Mouse (Mus musculus) intestine, postnatal 0 days (tissue): Measurements from ENCODE around the gene 4932438A13Rik. TPM values are rescaled to one million over a fixed set of nuclear protein-coding genes. Genes with fewer than 3 reads are reported as not detected.

Experiments used
- ATAC-seq: fragments of 200-750 bp; cut with Nextera tagmentation; 2 replicates; pipeline ENCODE4 v1.8.0; 2017; ENCODE audit warnings: mild to moderate bottlenecking, moderate TSS enrichment, moderate library complexity
- H3K27ac ChIP-seq: fragments of 300-500 bp; sonication (generic); 2 replicates; pipeline ENCODE4 v1.5.1; 2014; ENCODE audit warnings: mild to moderate bottlenecking, low read depth, low read length, moderate library complexity
- H3K27me3 ChIP-seq: fragments of 300-500 bp; sonication (generic); replicated peaks from 2 replicates; pipeline ENCODE4 v1.6.1; 2014; ENCODE audit warnings: low read length, mixed read lengths; ENCODE audit not compliant: control insufficient read depth, insufficient read depth
- H3K36me3 ChIP-seq: fragments of 300-500 bp; sonication (generic); 2 replicates; pipeline ENCODE4 v1.6.1; 2014; ENCODE audit warnings: mild to moderate bottlenecking, moderate library complexity; ENCODE audit not compliant: control insufficient read depth, insufficient read depth
- H3K4me1 ChIP-seq: fragments of 300-500 bp; sonication (generic); replicated peaks from 2 replicates; pipeline ENCODE4 v1.6.1; 2014; ENCODE audit warnings: antibody characterized with exemption, low read length, mixed read lengths; ENCODE audit not compliant: control insufficient read depth, insufficient read depth
- H3K4me2 ChIP-seq: fragments of 300-500 bp; sonication (generic); replicated peaks from 2 replicates; pipeline ENCODE4 v1.6.1; 2014; ENCODE audit warnings: low read depth, mild to moderate bottlenecking, moderate library complexity
- H3K4me3 ChIP-seq: fragments of 300-500 bp; sonication (generic); 2 replicates; pipeline ENCODE4 v1.5.1; 2014; ENCODE audit warnings: low read depth, low read length
- H3K9ac ChIP-seq: fragments of 300-500 bp; sonication (generic); 2 replicates; pipeline ENCODE4 v1.6.1; 2014; ENCODE audit warnings: mild to moderate bottlenecking, low read depth, low read length
- H3K9me3 ChIP-seq: fragments of 300-500 bp; sonication (generic); 2 replicates; pipeline ENCODE4 v1.6.1; 2016; ENCODE audit warnings: mixed run types; ENCODE audit not compliant: control insufficient read depth
- CTCF ChIP-seq: sonication (generic); IDR thresholded peaks from 2 replicates; pipeline ENCODE4 v1.5.1; 2016; ENCODE audit warnings: low read depth, mild to moderate bottlenecking, control low read depth, antibody characterized with exemption, moderate library complexity
- WGBS: fragments of 180-500 bp; shearing (Covaris S2); extraction: QIAGEN DNeasy Blood & Tissue Kit; methylation state at CpG from one replicate; pipeline ENCODE4 v1.1.7; 2014; 5-methylcytosine and 5-hydroxymethylcytosine counted together
- polyA plus RNA-seq: library from polyadenylated mRNA; unstranded; fragments of >200 nt; fragmentation: Nextera tagmentation; extraction: Ambion mirVana; gene quantifications from 2 replicates; pipeline ENCODE4 v1.2.1, GENCODE M21; 2015

Gene 4932438A13Rik
- polyA plus RNA-seq, 1 experiment from 2014 or later = 28.5 TPM

GRCm38 (mm10) chr3:37037979-37038378 lies 175.1 kb downstream of the 4932438A13Rik start:
- no peaks in the 10 kb centered on the region for H3K9me3 ChIP-seq
- no peak overlapping the region for H3K9ac ChIP-seq
- WGBS = 86% methylated on average over 2 of the region's 2 CpGs

GRCm38 (mm10) chr3:37039811-37040210 lies 176.9 kb downstream of the 4932438A13Rik start:
- Histone ChIP-seq H3K36me3 (peaks cover 62% of the 10 kb centered on the region), H3K9ac (no peak overlapping the region), H3K27me3 (no peaks in the 10 kb centered on the region), H3K27ac (no peak overlapping the region), H3K4me1 (no peaks in the 10 kb centered on the region), H3K4me3 (no peak overlapping the region), H3K9me3 (no peaks in the 10 kb centered on the region), H3K4me2 (no peak overlapping the region)
- no peak for TF ChIP-seq CTCF
- ATAC-seq = no peak

More at GRCm38 (mm10) chr3:37037979-37038378, 175.1 kb downstream of the 4932438A13Rik start:
- no peak overlapping the region for H3K4me2 ChIP-seq
- TF ChIP-seq CTCF = no peak
- no peak overlapping the region for H3K27ac ChIP-seq
- no peak for ATAC-seq
- peaks cover 49% of the 10 kb centered on the region for H3K36me3 ChIP-seq
- H3K27me3 ChIP-seq = no peaks in the 10 kb centered on the region
- H3K4me1 ChIP-seq = no peaks in the 10 kb centered on the region
- H3K4me3 ChIP-seq = no peak overlapping the region

GRCm38 (mm10) chr3:37051491-37051890 lies 188.6 kb downstream of the 4932438A13Rik start:
- no peak for ATAC-seq
- H3K27me3 ChIP-seq = no peaks in the 10 kb centered on the region
- WGBS = 96% methylated on average over 1 of the region's 1 CpGs
- H3K4me3 ChIP-seq = no peak overlapping the region
- no peak overlapping the region for H3K27ac ChIP-seq
- H3K9me3 ChIP-seq = no peaks in the 10 kb centered on the region
- no peak overlapping the region for H3K4me2 ChIP-seq
- H3K36me3 ChIP-seq = peaks cover 21% of the 10 kb centered on the region
- no peaks in the 10 kb centered on the region for H3K4me1 ChIP-seq
- no peak for TF ChIP-seq CTCF
- H3K9ac ChIP-seq = no peak overlapping the region

- H3K4me1 ChIP-seq = no peaks in the 10 kb centered on the region
- peak within 1 kb of the TSS; percentile 47 for H3K4me2 ChIP-seq
- peak within 1 kb of the TSS; percentile 21; the same call in 1 of the 2 replicates for H3K4me3 ChIP-seq
- no peak within 1 kb of the TSS for H3K27ac ChIP-seq
- 0 out of 2 replicates have a peak, but pooled peaks have one; percentile 16 for ATAC-seq
- H3K36me3 ChIP-seq = no peaks in the 10 kb centered on the region
- H3K9me3 ChIP-seq = no peaks in the 10 kb centered on the region
- WGBS = 64% methylated on average over 39 of the region's 39 CpGs
- H3K27me3 ChIP-seq = no peaks in the 10 kb centered on the region
- H3K9ac ChIP-seq = no peak within 1 kb of the TSS
- no peak for TF ChIP-seq CTCF
These were observed 200.5 kb downstream of the 4932438A13Rik start, which contains the start of gene Adad1 for GRCm38 (mm10) chr3:37063406-37063805. Gene Adad1, plus strand, starts transcription at chr3:37063527.

- ATAC-seq = no peak
- Histone ChIP-seq H3K4me3 (no peak overlapping the region), H3K4me1 (no peaks in the 10 kb centered on the region), H3K27ac (no peak overlapping the region), H3K4me2 (no peak overlapping the region), H3K27me3 (no peaks in the 10 kb centered on the region), H3K9ac (no peak overlapping the region), H3K9me3 (no peaks in the 10 kb centered on the region), H3K36me3 (no peaks in the 10 kb centered on the region)
- TF ChIP-seq CTCF = peak; percentile 69
These were observed 210.3 kb downstream of the 4932438A13Rik start for GRCm38 (mm10) chr3:37073211-37073610.

GRCm38 (mm10) chr3:37084860-37085259 lies 222.0 kb downstream of the 4932438A13Rik start:
- Histone ChIP-seq H3K9me3 (no peaks in the 10 kb centered on the region), H3K4me3 (no peak overlapping the region), H3K4me1 (no peaks in the 10 kb centered on the region), H3K27ac (no peak overlapping the region), H3K9ac (no peak overlapping the region), H3K36me3 (no peaks in the 10 kb centered on the region), H3K27me3 (no peaks in the 10 kb centered on the region), H3K4me2 (no peak overlapping the region)
- WGBS = 53% methylated on average over 4 of the region's 4 CpGs
- ATAC-seq = no peak
- no peak for TF ChIP-seq CTCF

GRCm38 (mm10) chr3:37090721-37091120 lies 227.8 kb downstream of the 4932438A13Rik start:
- Histone ChIP-seq H3K4me1 (no peaks in the 10 kb centered on the region), H3K4me3 (no peak overlapping the region), H3K36me3 (no peaks in the 10 kb centered on the region), H3K27me3 (no peaks in the 10 kb centered on the region), H3K4me2 (no peak overlapping the region), H3K9ac (no peak overlapping the region), H3K9me3 (no peaks in the 10 kb centered on the region), H3K27ac (no peak overlapping the region)
- TF ChIP-seq CTCF = no peak
- ATAC-seq = no peak

Other genes starting within 250 kb of the 4932438A13Rik start
- gene Bbs7, start 249.6 kb upstream of the 4932438A13Rik start, polyA plus RNA-seq = 4.5 and 4.8 TPM in 2 replicates
- gene Trpc3, start 172.9 kb upstream of the 4932438A13Rik start, polyA plus RNA-seq = 4.1 and 6.5 TPM in 2 replicates
- 0.09 TPM in 1 of 2 replicates, not detected in the other for gene Adad1, start 200.4 kb downstream of the 4932438A13Rik start, polyA plus RNA-seq